Mouse (Mus musculus): ENCODE measurements around the gene Thrap3.
"Not testable (repeated sequence)": the region's sequence is repeated elsewhere in the genome, so short reads cannot be mapped to it uniquely, and the experiment has no call there.

Gene Thrap3

DNA sequence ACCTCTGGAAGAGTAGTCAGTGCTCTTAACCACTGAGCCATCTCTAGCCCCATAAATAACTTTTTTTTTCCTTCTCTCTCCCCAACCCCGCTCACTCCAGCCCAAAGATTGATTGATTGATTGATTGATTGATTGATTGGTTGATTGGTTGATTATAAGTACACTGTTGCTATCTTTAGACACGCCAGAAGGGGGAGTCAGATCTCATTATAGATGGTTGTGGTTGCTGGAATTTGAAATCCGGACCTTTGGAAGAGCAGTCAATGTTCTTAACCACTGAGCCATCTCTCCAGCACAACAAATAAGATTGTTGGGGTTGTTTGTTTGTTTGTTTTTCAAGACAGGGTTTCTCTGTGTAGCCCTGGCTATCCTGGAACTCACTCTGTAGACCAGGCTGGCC lies 17.0 kb upstream of the Thrap3 start:
- DNase-seq (ENCODE audit: low spot score), result not testable (repeated sequence)

DNA sequence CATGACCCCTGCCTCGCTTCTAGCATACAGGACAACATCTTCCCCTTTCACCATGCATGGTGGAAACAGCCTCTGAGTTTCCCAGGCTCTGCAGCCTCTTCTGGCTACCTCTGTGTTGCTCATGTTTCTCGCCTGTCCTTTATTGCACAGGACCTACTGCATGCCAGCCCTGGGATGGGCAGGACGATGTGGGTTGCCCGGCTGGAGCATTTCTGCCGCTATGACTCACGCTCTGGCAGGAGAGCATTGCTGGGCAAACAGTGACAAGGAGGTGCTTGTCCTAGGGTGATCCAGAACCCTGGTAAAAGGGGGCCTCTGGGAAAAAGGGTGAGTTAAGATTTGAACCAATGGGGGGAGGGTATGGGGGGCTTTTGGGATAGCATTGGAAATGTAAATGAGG lies 15.2 kb upstream of the Thrap3 start:
- DNase-seq (ENCODE audit: low spot score), result no peak

DNA sequence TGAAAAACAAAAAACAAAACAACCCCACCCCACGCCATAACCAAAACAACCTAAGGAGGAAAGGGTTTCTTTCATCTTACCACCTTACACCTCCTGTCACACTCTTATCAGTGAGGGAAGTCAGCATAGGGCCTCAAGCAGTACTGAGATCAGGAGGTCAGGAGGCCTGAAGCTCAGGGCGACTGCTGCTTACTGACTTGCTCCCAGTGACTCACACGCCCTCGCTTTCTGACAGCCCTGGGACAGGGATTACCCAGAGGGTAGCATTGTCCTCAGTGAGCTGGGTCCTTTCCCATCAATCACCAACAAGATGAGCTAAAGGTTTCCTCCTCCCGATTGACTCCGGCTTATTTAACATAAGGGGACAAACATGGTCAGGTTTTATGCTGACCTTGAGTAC lies 4.5 kb upstream of the Thrap3 start:
- DNase-seq (ENCODE audit: low spot score), result no peak

DNA sequence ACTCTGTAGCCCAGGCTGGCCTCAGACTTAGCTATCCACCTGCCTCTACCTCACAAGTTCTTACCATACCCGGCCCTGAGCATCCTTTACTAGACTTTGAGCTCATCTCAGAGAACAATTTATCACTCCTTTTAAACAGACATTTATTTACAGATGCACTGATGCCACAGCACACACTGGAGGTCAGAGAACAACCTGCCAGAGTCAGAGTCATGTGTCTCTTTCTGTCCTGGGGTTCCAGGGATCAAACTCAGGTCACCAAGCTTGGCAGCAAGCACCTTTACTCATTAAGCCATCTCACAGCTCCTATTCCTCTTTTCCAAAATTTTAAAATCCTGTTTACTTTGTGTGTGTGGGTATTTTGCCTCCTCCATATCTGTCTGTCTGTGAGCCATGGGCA lies 2.8 kb upstream of the Thrap3 start:
- DNase-seq (ENCODE audit: low spot score), result no peak

DNA sequence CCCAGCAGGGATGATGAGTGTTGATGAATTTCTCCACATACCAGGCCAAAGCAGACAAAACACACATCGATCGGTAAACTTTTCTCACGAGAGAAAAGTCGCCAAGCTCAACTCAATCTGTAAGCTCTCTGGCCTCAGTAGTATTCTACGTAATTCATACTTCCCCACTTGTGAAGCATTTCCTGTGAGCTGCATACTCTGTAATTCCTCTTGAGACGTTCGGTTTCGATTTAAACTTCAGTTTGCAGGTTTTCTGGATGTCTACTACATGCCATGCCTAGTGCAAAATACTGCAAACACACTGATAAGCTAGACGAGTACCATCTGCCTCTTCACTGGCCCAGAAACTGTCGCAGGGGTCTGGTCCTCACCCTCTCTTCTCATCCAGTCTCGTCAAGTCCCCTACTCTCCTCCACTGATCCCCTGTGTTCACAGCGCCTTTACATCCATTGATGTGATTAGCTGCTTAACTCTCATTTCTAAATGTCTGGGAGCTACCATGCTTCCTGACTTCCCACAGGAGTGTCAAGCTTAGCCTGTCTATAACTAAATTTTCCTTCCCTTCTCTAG lies 2.2 kb upstream of the Thrap3 start:
- DNase-seq (ENCODE audit: low spot score), result no peak

DNA sequence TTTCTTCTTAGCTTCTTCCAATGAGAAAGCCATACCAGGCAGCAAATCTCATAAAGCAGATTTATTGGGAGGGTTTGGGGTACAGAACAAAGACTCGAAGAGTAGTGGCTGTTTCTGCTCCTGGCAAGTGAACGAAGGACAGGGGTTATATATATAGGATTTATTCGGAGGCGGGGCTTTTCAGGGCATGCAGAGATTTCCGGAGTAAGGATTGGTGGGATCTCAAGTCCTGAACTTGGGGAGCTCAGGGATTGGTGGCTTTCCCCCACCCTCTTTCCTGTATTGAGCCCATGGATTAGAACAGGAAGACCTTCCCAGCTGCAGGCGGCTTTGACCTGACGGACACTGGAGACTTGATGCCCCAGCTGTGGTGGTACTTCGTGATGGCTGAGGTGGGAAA lies 1.5 kb upstream of the Thrap3 start:
- DNase-seq (ENCODE audit: low spot score), result no peak

DNA sequence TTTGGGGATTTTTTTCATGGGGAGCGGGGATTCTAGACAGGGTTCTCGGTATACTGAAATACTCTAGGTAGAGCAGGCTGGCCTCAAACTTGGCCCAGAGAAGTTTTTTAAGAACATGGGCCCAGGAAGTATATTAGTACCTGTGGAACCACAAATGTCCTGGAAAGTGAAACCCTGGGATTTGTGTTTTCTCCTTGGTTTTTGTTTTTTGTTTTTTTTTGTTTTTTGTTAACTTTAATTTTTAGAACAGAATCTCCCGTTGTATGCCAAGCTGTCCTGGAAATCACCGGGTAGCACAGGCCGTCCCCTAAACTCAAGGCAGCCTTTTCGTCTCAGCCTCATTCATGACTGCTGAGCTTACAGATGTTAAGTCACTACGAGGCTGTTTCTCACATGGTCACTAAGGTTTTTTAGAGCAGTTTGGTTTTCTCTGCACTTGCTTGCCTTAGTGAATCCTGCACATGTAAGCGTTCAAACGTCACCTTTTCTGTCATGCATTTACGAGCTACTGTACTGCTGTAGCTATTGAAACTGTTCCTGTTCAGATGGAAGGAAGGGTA lies 856 bp upstream of the Thrap3 start:
- DNase-seq (ENCODE audit: low spot score), result no peak

DNA sequence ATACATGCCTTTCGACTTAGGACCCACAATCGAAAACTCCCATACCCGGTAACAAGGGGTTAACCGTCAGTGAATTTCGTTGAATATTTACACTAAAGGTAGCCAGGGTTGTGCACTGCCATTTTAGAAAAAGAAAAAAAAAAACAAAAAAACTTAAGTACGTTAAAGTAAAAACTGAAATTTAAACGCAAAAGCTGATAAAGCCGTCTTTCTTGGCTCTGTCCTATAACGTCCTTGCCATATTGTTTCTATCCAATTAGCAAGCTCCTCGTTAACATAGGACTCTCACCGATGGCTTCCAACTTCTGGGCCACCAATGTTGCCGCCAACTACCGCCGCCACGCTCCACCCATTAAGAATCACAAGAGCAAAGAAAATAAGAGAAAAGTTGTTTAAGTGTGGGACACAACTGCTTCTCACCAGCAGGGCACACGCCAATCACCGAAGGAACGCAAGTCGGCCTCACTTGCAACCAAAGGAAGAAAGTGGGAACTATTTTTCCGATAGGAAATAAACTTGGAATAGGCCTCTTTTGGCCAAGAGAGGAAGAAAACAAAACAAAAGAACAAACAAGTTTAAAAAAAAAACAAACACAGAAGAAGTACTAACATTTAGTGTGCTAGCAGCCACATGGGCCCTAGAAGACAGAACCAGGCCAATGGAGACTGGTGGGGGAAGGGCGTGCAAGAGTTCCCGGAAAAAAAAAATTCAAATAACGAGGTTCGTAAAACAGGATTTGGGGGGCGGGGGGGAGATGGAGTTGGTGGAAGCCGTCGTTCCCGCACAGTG lies 852 bp downstream of the Thrap3 start:
- DNase-seq (ENCODE audit: low spot score), result no peak

DNA sequence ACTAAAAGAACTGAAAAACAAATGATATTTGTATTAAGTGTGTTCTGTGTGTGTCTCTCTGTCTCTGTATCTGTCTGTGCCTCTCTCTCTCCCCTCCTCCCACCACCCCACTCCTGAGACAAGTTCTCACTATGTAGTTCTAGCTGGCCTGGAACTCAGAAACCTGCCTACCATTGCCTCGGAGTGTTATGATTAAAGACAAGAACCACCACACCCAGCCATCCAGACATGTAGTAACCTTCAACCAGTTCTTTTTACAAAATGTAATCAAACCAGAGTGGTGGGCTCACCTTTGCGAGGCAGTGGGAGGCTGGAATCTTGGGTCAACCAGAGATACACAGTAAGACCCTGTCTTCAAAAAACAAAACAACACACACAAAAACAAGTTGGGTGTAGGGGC lies 1.9 kb downstream of the Thrap3 start:
- no peak for DNase-seq (ENCODE audit: low spot score)

DNA sequence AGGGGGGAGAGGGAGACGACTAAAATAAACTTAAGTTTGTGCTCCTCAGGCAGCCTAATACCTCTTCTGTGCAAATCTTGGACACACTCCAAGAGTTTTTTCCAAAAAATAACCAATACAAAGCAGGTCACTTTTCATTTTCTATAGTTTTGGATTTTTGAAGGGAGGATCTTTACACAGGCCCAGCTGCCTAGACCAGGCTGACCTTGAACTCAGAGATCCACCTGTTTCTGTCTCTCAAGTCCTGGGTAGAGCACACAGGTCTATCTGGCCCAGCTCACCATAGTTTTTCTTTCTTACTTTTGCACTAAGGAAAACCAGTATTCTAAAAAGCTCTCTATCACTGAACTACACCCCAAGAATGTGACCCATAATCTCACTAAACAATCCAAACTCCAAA lies 2.5 kb downstream of the Thrap3 start:
- no peak for DNase-seq (ENCODE audit: low spot score)

DNA sequence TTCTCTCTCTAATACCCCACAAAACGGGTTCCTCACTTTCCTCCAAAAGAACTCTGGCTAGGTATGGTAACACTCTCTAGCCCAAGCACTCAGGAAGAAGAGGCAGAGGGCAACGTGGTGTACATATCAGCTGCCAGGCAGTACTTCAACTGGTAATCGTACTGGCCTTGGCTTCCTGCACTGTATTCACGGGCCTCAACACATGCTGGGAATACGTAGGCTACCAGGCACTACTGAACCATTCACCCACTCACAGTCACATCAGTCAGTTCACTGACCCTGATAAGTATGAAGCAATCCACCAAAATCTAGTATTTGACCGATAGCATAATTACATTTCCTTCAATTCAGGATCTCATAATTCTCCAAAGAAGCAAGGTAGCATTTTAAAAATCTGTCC lies 3.0 kb downstream of the Thrap3 start:
- DNase-seq (ENCODE audit: low spot score), result no peak

DNA sequence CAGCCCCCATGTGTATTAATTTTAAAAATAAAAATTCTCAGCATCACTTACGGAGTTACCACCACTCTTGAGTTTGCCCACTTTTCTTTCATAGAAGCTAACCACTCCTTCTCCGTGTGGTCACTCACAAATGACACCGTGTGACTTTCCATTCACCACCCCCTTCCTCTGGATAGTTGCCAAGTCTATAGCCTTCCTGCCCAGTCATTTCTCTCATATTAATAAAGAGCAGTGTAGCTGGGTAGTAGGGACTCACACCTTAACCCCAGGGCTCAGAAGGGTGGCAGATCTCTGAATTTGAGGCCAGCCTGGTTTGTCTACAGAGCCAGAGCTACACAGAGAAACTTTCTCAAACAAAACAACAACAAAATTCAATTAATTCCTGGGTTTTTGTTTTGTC lies 5.1 kb downstream of the Thrap3 start:
- no peak for DNase-seq (ENCODE audit: low spot score)

DNA sequence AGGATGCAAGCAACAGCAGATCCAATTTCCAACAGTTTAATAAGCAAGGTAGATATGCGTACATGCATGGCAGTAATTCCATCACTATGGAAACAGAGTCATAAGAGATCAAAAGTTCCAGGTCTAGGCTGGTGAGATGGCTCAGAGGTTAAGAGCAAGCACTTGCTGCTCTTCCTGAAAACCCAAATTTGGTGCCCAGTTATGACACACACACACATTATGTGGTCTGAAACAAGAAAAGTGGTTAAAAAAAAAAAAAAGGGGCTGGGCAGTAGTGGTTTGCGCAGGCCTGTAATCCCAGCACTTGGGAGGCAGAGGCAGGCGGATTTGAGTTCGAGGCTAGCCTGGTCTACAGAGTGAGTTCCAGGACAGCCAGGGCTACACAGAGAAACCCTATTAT lies 7.6 kb downstream of the Thrap3 start:
- no peak for DNase-seq (ENCODE audit: low spot score)

DNA sequence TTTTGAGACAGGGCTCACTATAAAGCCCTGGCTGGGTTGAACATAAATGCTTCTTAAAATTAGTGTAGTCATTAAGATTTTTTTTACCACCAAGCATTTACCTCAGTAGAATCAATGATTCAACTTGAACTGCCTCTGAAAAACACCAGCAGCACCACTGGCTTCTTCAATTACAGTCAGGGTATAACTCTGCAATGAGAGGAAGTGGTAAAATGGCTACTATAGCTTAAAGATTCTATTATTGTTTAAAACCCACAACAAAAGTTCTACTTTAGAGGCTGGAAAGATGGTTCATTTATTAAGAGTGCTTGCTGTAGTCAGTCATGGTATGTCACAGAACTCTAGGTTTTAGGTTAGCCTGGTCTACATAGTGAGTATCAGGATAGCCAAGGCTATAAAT lies 8.3 kb downstream of the Thrap3 start:
- DNase-seq (ENCODE audit: low spot score), result no peak

DNA sequence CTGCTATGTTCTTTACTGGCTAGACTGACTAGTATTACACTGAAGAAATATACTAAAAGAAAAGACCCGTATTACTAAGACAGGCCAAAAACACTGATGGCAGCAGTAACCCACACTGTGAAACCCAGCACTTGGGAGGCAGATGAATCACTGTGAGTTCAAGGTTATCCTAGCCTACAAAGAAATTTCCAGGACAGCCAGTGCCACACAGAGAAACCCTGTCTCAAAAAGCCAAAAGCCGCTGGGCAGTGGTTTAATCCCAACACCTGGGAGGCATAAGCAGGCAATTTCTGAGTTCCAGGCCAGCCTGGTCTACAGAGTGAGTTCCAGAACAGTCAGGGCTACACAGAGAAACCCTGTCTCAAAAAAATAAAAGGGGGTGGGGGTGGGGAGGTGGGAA lies 11.9 kb downstream of the Thrap3 start:
- no peak for DNase-seq (ENCODE audit: low spot score)

DNA sequence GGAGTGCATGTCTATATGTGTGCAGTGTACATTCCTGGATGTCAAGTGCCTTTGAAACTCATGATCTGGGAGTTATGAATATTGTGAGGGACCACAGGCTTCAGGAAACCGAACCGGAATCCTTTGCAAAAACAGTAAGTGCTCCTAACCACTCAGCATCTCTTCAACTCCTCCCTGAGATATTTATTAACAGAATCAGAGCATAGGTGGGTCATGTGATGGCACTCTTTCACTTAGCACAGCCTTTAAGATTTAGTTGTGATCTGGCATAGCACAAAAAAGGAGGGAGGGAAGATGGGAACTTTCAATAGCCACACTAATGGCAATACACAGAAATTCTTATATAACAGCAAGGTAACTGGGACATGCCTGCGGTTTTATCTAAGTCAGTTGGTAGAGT lies 15.5 kb downstream of the Thrap3 start:
- DNase-seq (ENCODE audit: low spot score), result no peak

DNA sequence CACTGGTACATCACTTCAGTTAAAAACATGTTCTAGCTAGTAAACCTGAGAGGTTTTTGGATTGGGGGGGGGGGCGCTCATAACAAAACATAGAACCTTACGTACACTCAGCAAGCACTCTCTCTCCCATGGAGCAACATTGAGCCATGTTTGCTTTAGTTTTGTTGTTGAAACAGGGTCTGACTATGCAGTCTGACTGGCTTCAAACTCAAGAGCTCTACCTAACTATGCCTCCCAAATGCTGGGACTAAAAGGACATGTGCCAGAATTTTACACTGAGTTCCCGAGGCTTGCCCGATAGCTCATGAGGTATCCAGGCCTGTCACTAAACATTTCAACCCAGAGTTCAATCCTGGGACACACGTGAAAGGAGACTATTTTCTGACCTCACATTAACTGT lies 19.5 kb downstream of the Thrap3 start:
- no peak for DNase-seq (ENCODE audit: low spot score)

DNA sequence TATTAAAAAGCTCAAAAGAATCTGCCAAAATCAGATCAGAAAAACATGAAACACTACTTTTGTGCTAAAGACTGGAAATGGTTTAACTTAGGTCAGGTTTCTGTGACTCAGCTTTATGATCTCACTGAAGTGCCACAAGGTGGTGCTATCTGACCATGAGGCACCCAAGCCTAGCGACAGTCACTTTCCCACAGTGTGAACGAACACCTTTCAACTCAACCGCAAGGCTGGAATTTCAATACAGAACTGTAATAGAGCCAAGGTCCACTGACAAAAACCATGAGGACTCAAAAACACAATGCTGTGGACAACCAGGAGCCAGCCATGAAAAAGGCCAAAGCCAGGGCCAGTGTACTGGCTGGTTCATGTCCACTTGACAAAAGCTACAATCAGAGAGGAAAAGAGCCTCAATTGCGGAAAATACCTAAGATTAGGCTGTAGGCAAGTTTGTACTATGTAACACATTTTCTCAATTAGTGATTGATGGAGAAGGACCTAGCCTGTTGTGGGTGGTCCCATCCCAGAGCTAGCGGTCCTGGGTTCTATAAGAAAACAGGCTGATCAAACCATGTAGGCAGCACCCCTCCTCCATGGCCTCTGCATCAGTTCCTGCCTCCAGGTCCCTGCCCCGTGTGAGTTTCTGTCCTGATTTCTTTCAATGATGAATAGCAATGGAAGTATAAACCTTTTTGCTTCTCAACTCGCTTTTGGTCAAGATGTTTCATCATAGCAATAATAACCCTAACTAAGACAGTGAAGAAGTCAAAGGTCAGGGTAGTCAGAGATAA lies 21.2 kb downstream of the Thrap3 start:
- no peak for DNase-seq (ENCODE audit: low spot score)

DNA sequence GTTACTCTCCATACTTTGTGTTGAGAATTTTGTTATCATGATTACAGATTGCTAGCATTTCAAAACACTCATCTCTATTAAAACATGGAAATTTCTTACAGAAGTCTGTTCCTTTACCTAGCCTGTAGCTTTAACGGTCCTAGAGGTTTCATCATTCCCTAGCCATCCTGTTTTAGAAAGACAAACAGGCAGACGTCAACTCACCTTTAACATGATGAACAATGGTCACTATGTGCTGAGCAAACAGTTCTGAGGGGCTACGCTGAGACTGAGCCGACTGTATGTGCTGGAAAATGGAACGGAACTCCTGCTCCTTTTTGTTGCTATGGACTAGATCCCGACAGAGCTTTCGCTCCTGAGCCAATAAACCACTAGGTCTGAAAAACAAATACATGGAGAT lies 26.6 kb downstream of the Thrap3 start:
- DNase-seq (ENCODE audit: low spot score), result not testable (repeated sequence)

DNA sequence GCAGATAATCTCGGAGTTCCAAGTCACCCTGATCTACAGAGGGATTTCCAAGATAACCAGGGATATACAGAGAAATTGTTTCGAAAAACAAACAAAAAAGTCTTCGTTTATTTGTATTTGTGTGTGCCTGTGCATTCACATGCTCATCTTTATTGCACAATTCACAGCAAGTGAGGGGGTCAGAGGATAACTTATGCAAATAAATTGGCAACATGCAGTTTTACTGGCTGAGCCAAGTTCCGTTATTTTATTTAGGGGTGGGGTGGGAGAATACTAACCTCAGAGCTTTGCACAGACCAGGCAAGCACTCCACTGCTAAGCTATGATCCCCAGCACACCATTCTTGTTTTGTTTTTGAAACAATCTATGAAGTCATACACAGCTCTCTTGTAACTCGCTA lies 28.8 kb downstream of the Thrap3 start:
- DNase-seq (ENCODE audit: low spot score), result no peak

DNA sequence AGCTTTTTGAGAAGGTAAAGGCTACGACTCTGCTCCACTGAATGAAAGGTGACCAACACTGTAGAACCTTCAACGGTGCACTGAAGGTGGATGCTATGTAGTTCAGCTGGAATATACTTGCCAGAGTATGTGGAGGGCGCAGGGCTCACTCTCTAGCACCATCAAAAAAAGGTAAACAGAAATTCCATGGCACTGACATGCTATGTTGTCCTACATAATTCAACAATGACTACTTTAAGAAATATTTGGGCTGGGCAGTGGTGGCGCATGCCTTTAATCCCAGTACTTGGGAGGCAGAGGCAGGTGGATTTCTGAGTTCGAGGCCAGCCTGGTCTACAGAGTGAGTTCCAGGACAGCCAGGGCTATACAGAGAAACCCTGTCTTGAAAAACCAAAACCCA lies 31.8 kb downstream of the Thrap3 start:
- not testable (repeated sequence) for DNase-seq (ENCODE audit: low spot score)

DNA sequence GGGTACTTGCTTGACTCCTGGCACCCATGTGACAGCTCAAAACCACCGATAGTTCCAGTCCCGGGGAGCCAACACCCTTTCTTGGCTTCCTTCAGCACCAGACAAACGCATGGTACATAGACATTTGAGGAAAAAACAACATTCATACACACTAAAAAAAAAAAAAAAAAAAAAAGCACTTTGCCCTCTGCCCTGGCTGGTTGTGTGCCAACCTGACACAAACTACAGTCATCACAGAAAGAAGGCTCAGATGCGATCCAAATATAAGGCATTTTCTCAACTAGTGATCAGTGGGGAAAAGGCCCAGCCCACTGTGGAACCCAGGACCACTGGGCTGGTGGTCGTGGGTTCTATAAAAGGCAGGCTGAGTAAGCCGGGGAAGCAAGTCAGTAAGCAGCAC lies 33.7 kb downstream of the Thrap3 start:
- no peak for DNase-seq (ENCODE audit: low spot score)

DNA sequence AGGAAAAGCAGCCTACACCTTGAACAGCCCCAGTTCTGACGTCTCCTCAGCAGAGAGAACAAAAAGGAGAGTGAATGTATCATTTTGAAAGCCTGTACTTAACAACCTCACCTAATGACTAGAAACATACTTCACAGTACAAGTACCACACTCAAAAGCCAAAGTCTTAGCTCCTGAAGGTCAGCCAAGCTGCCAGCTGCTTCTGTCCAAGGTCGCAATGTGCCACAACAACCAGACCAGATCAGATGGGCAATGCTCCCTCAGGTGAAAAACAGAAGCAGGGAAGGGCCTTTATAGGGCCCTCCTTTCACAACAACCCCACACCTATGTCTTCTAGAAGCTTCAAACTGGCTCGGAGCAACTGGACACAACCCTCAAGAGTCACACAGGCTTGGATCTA lies 36.5 kb downstream of the Thrap3 start:
- DNase-seq (ENCODE audit: low spot score), result no peak
